Mouse (Mus musculus): ENCODE results near the gene Nhs. TPM values are rescaled to one million over a fixed set of nuclear protein-coding genes. Genes with fewer than 3 reads are reported as not detected.

Nhs gene
- polyA plus RNA-seq, 1 experiment from 2014 or later, result 2.8 TPM

GRCm38 (mm10) chrX:162063164-162063563 lies 96.4 kb downstream of the Nhs start:
- no peak overlapping the region for H3K9ac ChIP-seq (ENCODE audit: low read depth, low read length)
- no peaks in the 10 kb centered on the region for H3K36me3 ChIP-seq (ENCODE audit: insufficient read depth, low read length)
- 60% methylated on average over 2 of the region's 2 CpGs for WGBS
- H3K4me3 ChIP-seq (replicated peaks; ENCODE audit: low read depth, low read length), result no peak overlapping the region
- no peak for ATAC-seq (replicated peaks; ENCODE audit: low FRiP score, low read depth)
- H3K9me3 ChIP-seq (replicated peaks; ENCODE audit: low read length), result no peaks in the 10 kb centered on the region
- no peaks in the 10 kb centered on the region for H3K27me3 ChIP-seq (ENCODE audit: insufficient read depth, low read length)
- H3K4me2 ChIP-seq (ENCODE audit: low read length), result no peak overlapping the region
- DNase-seq (ENCODE audit: low spot score), result peak; percentile 11
- H3K4me1 ChIP-seq (replicated peaks; ENCODE audit: insufficient read depth, low read length), result no peaks in the 10 kb centered on the region
- no peak overlapping the region for H3K27ac ChIP-seq
- no peak for TF ChIP-seq CTCF (IDR thresholded peaks at IDR 0.05; ENCODE audit: low read depth)

GRCm38 (mm10) chrX:162055635-162056034 lies 103.9 kb downstream of the Nhs start:
- H3K27ac ChIP-seq, result no peak overlapping the region
- no peaks in the 10 kb centered on the region for H3K36me3 ChIP-seq (ENCODE audit: insufficient read depth, low read length)
- H3K4me2 ChIP-seq (ENCODE audit: low read length), result no peak overlapping the region
- H3K27me3 ChIP-seq (ENCODE audit: insufficient read depth, low read length), result no peaks in the 10 kb centered on the region
- H3K9ac ChIP-seq (ENCODE audit: low read depth, low read length), result no peak overlapping the region
- TF ChIP-seq CTCF (IDR thresholded peaks at IDR 0.05; ENCODE audit: low read depth), result no peak
- no peaks in the 10 kb centered on the region for H3K9me3 ChIP-seq (replicated peaks; ENCODE audit: low read length)
- H3K4me3 ChIP-seq (replicated peaks; ENCODE audit: low read depth, low read length), result no peak overlapping the region
- DNase-seq (ENCODE audit: low spot score), result no peak
- WGBS, result 81% methylated on average over 2 of the region's 2 CpGs
- no peak for ATAC-seq (replicated peaks; ENCODE audit: low FRiP score, low read depth)
- no peaks in the 10 kb centered on the region for H3K4me1 ChIP-seq (replicated peaks; ENCODE audit: insufficient read depth, low read length)

GRCm38 (mm10) chrX:162053566-162053965 lies 106.0 kb downstream of the Nhs start:
- Histone ChIP-seq H3K9me3 (replicated peaks; ENCODE audit: low read length) (no peaks in the 10 kb centered on the region), H3K27ac (no peak overlapping the region), H3K27me3 (ENCODE audit: insufficient read depth, low read length) (no peaks in the 10 kb centered on the region), H3K4me2 (ENCODE audit: low read length) (no peak overlapping the region), H3K4me1 (replicated peaks; ENCODE audit: insufficient read depth, low read length) (no peaks in the 10 kb centered on the region), H3K4me3 (replicated peaks; ENCODE audit: low read depth, low read length) (no peak overlapping the region), H3K36me3 (ENCODE audit: insufficient read depth, low read length) (no peaks in the 10 kb centered on the region), H3K9ac (ENCODE audit: low read depth, low read length) (no peak overlapping the region)
- no peak for TF ChIP-seq CTCF (IDR thresholded peaks at IDR 0.05; ENCODE audit: low read depth)
- DNase-seq (ENCODE audit: low spot score), result no peak
- no peak for ATAC-seq (replicated peaks; ENCODE audit: low FRiP score, low read depth)
- 59% methylated on average over 5 of the region's 5 CpGs for WGBS

GRCm38 (mm10) chrX:162052534-162052933 lies 107.0 kb downstream of the Nhs start:
- no peaks in the 10 kb centered on the region for H3K9me3 ChIP-seq (replicated peaks; ENCODE audit: low read length)
- no peak overlapping the region for H3K4me2 ChIP-seq (ENCODE audit: low read length)
- ATAC-seq (replicated peaks; ENCODE audit: low FRiP score, low read depth) (no peak), DNase-seq (ENCODE audit: low spot score) (no peak)
- H3K9ac ChIP-seq (ENCODE audit: low read depth, low read length), result no peak overlapping the region
- no peak overlapping the region for H3K4me3 ChIP-seq (replicated peaks; ENCODE audit: low read depth, low read length)
- H3K27me3 ChIP-seq (ENCODE audit: insufficient read depth, low read length), result no peaks in the 10 kb centered on the region
- no peaks in the 10 kb centered on the region for H3K36me3 ChIP-seq (ENCODE audit: insufficient read depth, low read length)
- no peaks in the 10 kb centered on the region for H3K4me1 ChIP-seq (replicated peaks; ENCODE audit: insufficient read depth, low read length)
- no peak overlapping the region for H3K27ac ChIP-seq
- WGBS, result 96% methylated on average over 1 of the region's 1 CpGs
- TF ChIP-seq CTCF (IDR thresholded peaks at IDR 0.05; ENCODE audit: low read depth), result no peak

- no peak overlapping the region for H3K4me3 ChIP-seq (replicated peaks; ENCODE audit: low read depth, low read length)
- no peaks in the 10 kb centered on the region for H3K27me3 ChIP-seq (ENCODE audit: insufficient read depth, low read length)
- H3K36me3 ChIP-seq (ENCODE audit: insufficient read depth, low read length), result no peaks in the 10 kb centered on the region
- H3K27ac ChIP-seq, result no peak overlapping the region
- H3K4me2 ChIP-seq (ENCODE audit: low read length), result no peak overlapping the region
- no peak overlapping the region for H3K9ac ChIP-seq (ENCODE audit: low read depth, low read length)
- H3K4me1 ChIP-seq (replicated peaks; ENCODE audit: insufficient read depth, low read length), result no peaks in the 10 kb centered on the region
- no peak for ATAC-seq (replicated peaks; ENCODE audit: low FRiP score, low read depth)
- no peaks in the 10 kb centered on the region for H3K9me3 ChIP-seq (replicated peaks; ENCODE audit: low read length)
- TF ChIP-seq CTCF (IDR thresholded peaks at IDR 0.05; ENCODE audit: low read depth), result no peak
- DNase-seq (ENCODE audit: low spot score), result no peak
- WGBS, result 81% methylated on average over 2 of the region's 2 CpGs
These were observed 109.9 kb downstream of the Nhs start for GRCm38 (mm10) chrX:162049616-162050015.

GRCm38 (mm10) chrX:162045527-162045926 lies 114.0 kb downstream of the Nhs start:
- no peaks in the 10 kb centered on the region for H3K9me3 ChIP-seq (replicated peaks; ENCODE audit: low read length)
- no peaks in the 10 kb centered on the region for H3K36me3 ChIP-seq (ENCODE audit: insufficient read depth, low read length)
- TF ChIP-seq CTCF (IDR thresholded peaks at IDR 0.05; ENCODE audit: low read depth), result no peak
- WGBS, result 70% methylated on average over 2 of the region's 2 CpGs
- ATAC-seq (replicated peaks; ENCODE audit: low FRiP score, low read depth) (no peak), DNase-seq (ENCODE audit: low spot score) (no peak)
- H3K4me2 ChIP-seq (ENCODE audit: low read length), result no peak overlapping the region
- no peaks in the 10 kb centered on the region for H3K27me3 ChIP-seq (ENCODE audit: insufficient read depth, low read length)
- no peaks in the 10 kb centered on the region; the same call in 1 of the 2 replicates for H3K4me1 ChIP-seq (replicated peaks; ENCODE audit: insufficient read depth, low read length)
- H3K9ac ChIP-seq (ENCODE audit: low read depth, low read length), result no peak overlapping the region
- H3K4me3 ChIP-seq (replicated peaks; ENCODE audit: low read depth, low read length), result no peak overlapping the region
- H3K27ac ChIP-seq, result no peak overlapping the region

GRCm38 (mm10) chrX:162044109-162044508 lies 115.4 kb downstream of the Nhs start:
- Histone ChIP-seq H3K4me1 (replicated peaks; ENCODE audit: insufficient read depth, low read length) (no peaks in the 10 kb centered on the region; the same call in 1 of the 2 replicates), H3K9me3 (replicated peaks; ENCODE audit: low read length) (no peaks in the 10 kb centered on the region), H3K36me3 (ENCODE audit: insufficient read depth, low read length) (no peaks in the 10 kb centered on the region), H3K4me3 (replicated peaks; ENCODE audit: low read depth, low read length) (no peak overlapping the region), H3K27ac (no peak overlapping the region), H3K27me3 (ENCODE audit: insufficient read depth, low read length) (no peaks in the 10 kb centered on the region), H3K9ac (ENCODE audit: low read depth, low read length) (no peak overlapping the region), H3K4me2 (ENCODE audit: low read length) (no peak overlapping the region)
- peak; percentile 23 for DNase-seq (ENCODE audit: low spot score)
- ATAC-seq (replicated peaks; ENCODE audit: low FRiP score, low read depth), result no peak
- no peak for TF ChIP-seq CTCF (IDR thresholded peaks at IDR 0.05; ENCODE audit: low read depth)
